Mouse (Mus musculus) ES-E14 (cell line): ENCODE measurements at regions not wholly inside any gene's neighbourhood (a gene's known extent, or its start where the extent isn't known, plus 50 kb on each side); places are given as distances from the start of the nearest gene placed in this dataset.
A peak's percentile ranks its signal among the peaks of the same experiment; 100 is the strongest.

ENCODE experiments used
- CHD2 ChIP-seq: IDR thresholded peaks from 2 replicates; pipeline ENCODE4 v1.6.1; 2014; ENCODE audit warnings: mild to moderate bottlenecking, low read depth, low read length, inconsistent platforms
- MAFK ChIP-seq: IDR thresholded peaks from 2 replicates; pipeline ENCODE4 v1.6.1; 2014; ENCODE audit warnings: mild to moderate bottlenecking, low read depth, low read length, inconsistent platforms; ENCODE audit not compliant: insufficient read depth
- ZC3H11A ChIP-seq: IDR thresholded peaks from 2 replicates; pipeline ENCODE4 v1.6.1; 2012; ENCODE audit warnings: low read depth, mild to moderate bottlenecking, inconsistent platforms, low read length, borderline replicate concordance
- ZNF384 ChIP-seq: IDR thresholded peaks from 2 replicates; pipeline ENCODE4 v1.6.1; 2012; ENCODE audit warnings: low read depth, low read length, inconsistent platforms

GRCm38 (mm10) chr13:97310186-97310854, 69.4 kb downstream of the Enc1 start:
- TF ChIP-seq MAFK = no peak
- no peak for TF ChIP-seq CHD2
- no peak for TF ChIP-seq ZC3H11A
- peak; percentile 73 for TF ChIP-seq ZNF384
